ENCODE assay signal across 1 mouse cellular context in the genomic region with DNA sequence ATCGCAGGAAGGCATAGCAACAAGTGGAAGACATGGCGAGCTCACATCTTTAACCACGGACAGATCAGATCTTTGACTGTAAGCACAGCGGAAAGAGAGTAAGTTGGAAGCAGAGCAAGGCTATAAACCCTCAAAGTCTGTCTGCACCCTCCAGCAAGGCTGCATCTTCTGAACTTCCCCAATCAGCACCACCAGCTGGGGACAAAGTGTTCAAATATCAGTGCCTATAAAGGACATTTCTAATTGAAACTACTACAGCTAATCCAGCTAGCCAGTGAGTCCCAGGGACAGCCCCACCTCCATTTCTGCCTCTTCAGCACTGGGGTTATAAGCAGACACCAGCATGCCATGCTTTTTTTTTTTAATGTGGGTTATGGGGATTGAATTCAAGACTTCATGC.
TF ChIP-seq lines count a peak whose summit lies in the region.

No protein-coding gene starts in this region.

TF ChIP-seq in CH12.LX, 34 proteins besides CTCF, POLR2A, EP300 and RAD21:
- no peak for TF ChIP-seq MYC (IDR thresholded peaks at IDR 0.05; ENCODE audit: low read depth, low read length)
- TF ChIP-seq CHD2 (IDR thresholded peaks at IDR 0.05; ENCODE audit: low read length) = no peak
- no peak for TF ChIP-seq ELF1 (IDR thresholded peaks at IDR 0.05; ENCODE audit: low read depth, low read length)
- no peak for TF ChIP-seq JUN (IDR thresholded peaks at IDR 0.05; ENCODE audit: insufficient read depth, low read depth, low read length)
- 0 out of 2 replicates have a peak, but pooled peaks have one; percentile 14 for TF ChIP-seq ETS1 (conservative IDR thresholded peaks at IDR 0.05; ENCODE audit: low read depth, low read length)
- TF ChIP-seq MEF2A (IDR thresholded peaks at IDR 0.05; ENCODE audit: borderline replicate concordance, low read depth, low read length) = no peak
- TF ChIP-seq E2F4 (IDR thresholded peaks at IDR 0.05; ENCODE audit: insufficient replicate concordance, low read depth, low read length) = no peak
- no peak for TF ChIP-seq HCFC1 (IDR thresholded peaks at IDR 0.05; ENCODE audit: low read depth, low read length)
- no peak for TF ChIP-seq MAZ (IDR thresholded peaks at IDR 0.05; ENCODE audit: low read depth, low read length)
- no peak for TF ChIP-seq ZKSCAN1 (IDR thresholded peaks at IDR 0.05; ENCODE audit: borderline replicate concordance, low read depth, low read length)
- no peak for TF ChIP-seq ZMIZ1 (IDR thresholded peaks at IDR 0.05; ENCODE audit: low read depth, low read length)
- no peak for TF ChIP-seq BHLHE40 (IDR thresholded peaks at IDR 0.05; ENCODE audit: low read depth, low read length)
- no peak for TF ChIP-seq ZC3H11A (IDR thresholded peaks at IDR 0.05; ENCODE audit: low read depth, low read length)
- TF ChIP-seq UBTF (IDR thresholded peaks at IDR 0.05; ENCODE audit: low read depth, low read length) = no peak
- TF ChIP-seq MAFK (IDR thresholded peaks at IDR 0.05; ENCODE audit: insufficient replicate concordance, low read length) = peak; percentile 43; the same call in 1 of the 2 replicates
- 0 out of 2 replicates have a peak, but pooled peaks have one; percentile 51 for TF ChIP-seq ZNF384 (IDR thresholded peaks at IDR 0.05; ENCODE audit: low read depth, low read length)
- no peak for TF ChIP-seq USF1 (IDR thresholded peaks at IDR 0.05; ENCODE audit: low read depth, low read length)
- TF ChIP-seq MXI1 (IDR thresholded peaks at IDR 0.05; ENCODE audit: low read depth, low read length) = no peak
- no peak for TF ChIP-seq POLR2AphosphoS2 (IDR thresholded peaks at IDR 0.05; ENCODE audit: low read depth, low read length)
- no peak for TF ChIP-seq CHD1 (IDR thresholded peaks at IDR 0.05; ENCODE audit: low read depth, low read length)
